Mouse (Mus musculus) bone marrow, adult 2 months (tissue): ENCODE measurements around the gene 4930556J24Rik. TPM values are rescaled to one million over a fixed set of nuclear protein-coding genes. Genes with fewer than 3 reads are reported as not detected.

Experiments used
- H3K27ac ChIP-seq: fragments of 200-500 bp; 2 replicates; pipeline ENCODE4 v1.5.1; 2012; ENCODE audit warnings: low read depth, mild to moderate bottlenecking, control low read depth, inconsistent platforms, low read length; ENCODE audit not compliant: control insufficient read depth, poor library complexity, insufficient read depth
- H3K4me1 ChIP-seq: fragments of 200-500 bp; 2 replicates; pipeline ENCODE4 v1.6.1; 2011; ENCODE audit warnings: low read length; ENCODE audit not compliant: control insufficient read depth, insufficient read depth
- H3K4me3 ChIP-seq: fragments of 200-500 bp; replicated peaks from 2 replicates; pipeline ENCODE3; 2011; ENCODE audit warnings: mild to moderate bottlenecking, low read depth, low read length, control low read depth; ENCODE audit not compliant: control insufficient read depth
- CTCF ChIP-seq: fragments of 200-500 bp; IDR thresholded peaks from 2 replicates; pipeline ENCODE4 v1.5.1; 2011; ENCODE audit warnings: low read length, control low read depth; ENCODE audit not compliant: control insufficient read depth, insufficient read depth
- POLR2A ChIP-seq: fragments of 200-500 bp; IDR thresholded peaks from 2 replicates; pipeline ENCODE4 v1.6.1; 2011; ENCODE audit warnings: low read depth, mild to moderate bottlenecking, control low read depth, low read length, borderline replicate concordance; ENCODE audit not compliant: control insufficient read depth
- WGBS: fragments of 180-500 bp; shearing (Covaris S2); methylation state at CpG from one replicate; pipeline ENCODE4 v1.1.7; 2018; 5-methylcytosine and 5-hydroxymethylcytosine counted together
- polyA plus RNA-seq: library from polyadenylated mRNA; stranded (reverse); fragments of >200 nt; gene quantifications from 2 replicates; pipeline ENCODE4 v1.2.4, GENCODE M21; 2011; ENCODE audit warnings: low replicate concordance; ENCODE audit not compliant: missing spikeins, insufficient read depth, insufficient read length

Gene 4930556J24Rik
- polyA plus RNA-seq, 1 experiment: not detected

DNA sequence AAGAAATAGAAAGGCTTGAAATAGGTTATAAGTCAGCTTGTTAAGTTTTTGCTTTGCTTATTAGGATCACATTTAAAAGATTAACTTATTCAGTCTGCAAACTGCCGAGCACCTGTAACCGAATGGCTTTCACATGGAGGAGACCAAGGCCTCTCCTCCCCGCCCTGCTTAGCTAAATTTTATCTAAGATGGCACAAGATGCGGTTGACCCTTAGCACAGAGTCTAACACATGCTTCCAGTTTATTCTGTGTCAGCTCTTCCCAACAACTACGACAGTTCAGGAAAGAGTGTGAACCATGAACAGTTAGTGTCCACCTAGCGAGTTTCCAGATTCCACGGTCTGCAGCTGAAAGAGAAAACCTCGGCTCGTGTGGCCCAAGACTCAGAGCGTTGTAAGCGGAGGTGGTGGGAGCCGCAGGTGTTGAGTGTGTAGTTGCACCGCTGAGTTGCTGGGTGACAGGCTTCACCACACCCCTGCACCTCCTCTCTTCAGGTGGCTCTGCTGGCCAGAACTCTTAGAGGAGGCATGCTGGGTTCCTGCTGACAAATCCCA is 39.2 kb downstream of the 4930556J24Rik start:
- no peak for TF ChIP-seq CTCF
- TF ChIP-seq POLR2A: no peak
- 86% methylated on average over 13 of the region's 13 CpGs for WGBS
- H3K4me1 ChIP-seq: no peaks in the 10 kb centered on the region
- no peak overlapping the region for H3K4me3 ChIP-seq
- H3K27ac ChIP-seq: no peak overlapping the region

GRCm38 (mm10) chr11:3936318-3936717 is 40.3 kb downstream of the 4930556J24Rik start:
- TF ChIP-seq CTCF: no peak
- TF ChIP-seq POLR2A: no peak
- 76% methylated on average over 3 of the region's 3 CpGs for WGBS
- Histone ChIP-seq H3K27ac (no peak overlapping the region), H3K4me1 (no peaks in the 10 kb centered on the region), H3K4me3 (no peak overlapping the region)

GRCm38 (mm10) chr11:3935135-3935534 is 41.4 kb downstream of the 4930556J24Rik start:
- no peak for TF ChIP-seq CTCF
- no peak for TF ChIP-seq POLR2A
- no peaks in the 10 kb centered on the region for H3K4me1 ChIP-seq
- no peak overlapping the region for H3K4me3 ChIP-seq
- WGBS: 72% methylated on average over 4 of the region's 4 CpGs
- no peak overlapping the region for H3K27ac ChIP-seq

DNA sequence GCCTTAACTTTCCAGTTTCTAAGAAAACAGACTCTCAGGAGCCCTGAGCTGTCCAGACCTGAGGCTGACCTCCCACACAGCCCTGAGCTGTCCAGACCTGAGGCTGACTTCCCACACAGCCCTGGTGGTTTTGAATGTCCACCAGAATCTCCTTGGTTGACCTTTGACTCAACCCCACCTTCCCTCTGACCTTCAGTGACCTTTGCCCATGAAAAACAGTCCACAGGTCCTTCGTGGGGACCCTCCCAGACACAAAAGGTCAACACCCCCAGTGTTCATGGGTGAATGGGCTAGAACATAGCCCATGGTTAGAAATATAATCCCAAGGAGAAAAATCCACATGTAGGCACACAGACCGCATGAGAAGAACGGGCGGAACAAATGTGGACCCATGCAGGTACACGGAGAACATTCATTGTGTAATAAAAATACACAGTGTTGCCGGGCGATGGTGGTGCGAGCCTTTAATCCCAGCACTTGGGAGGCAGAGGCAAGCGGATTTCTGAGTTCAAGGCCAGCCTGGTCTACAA is 42.8 kb downstream of the 4930556J24Rik start:
- H3K4me1 ChIP-seq: no peaks in the 10 kb centered on the region; the same call in 1 of the 2 replicates
- no peak overlapping the region for H3K27ac ChIP-seq
- WGBS: 81% methylated on average over 9 of the region's 9 CpGs
- no peak for TF ChIP-seq POLR2A
- TF ChIP-seq CTCF: no peak
- H3K4me3 ChIP-seq: no peak overlapping the region

DNA sequence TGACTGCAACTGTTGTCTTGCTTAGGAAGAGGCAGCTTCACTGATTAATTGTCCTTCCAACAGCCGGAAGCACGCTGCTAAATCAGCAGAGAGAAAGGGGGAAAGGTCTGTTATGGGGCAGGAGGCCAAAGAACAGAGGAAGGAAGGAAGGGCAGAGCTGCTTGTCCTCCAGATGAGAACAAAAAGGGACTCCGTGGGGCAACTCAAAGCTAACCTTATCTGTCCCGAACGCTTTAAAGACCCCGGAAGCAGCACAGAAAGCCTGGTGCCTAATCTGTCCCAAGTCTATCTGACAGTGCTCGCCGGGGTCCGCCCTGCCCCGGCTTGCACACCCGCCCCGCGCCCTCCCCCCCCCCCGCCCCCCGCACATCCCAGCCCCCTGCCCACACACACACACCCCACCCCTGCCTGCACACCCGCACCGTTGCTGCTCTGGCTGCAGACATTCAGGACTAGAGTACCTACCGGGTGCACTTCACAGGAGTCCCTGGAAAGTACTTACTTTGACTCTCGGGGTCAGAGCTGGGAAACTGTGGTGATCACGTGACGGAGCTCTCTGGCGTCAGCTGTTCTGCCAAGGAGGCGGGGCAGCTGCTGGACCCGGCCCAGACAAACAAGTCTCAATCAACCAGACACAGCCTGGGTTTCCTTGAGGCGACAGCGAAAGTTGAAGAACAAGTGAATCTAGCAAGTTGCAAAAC is 44.9 kb downstream of the 4930556J24Rik start, which contains the start of gene Tcn2:
Tcn2 (minus strand) TSS at position 649 of the 701 bp plus-strand sequence.
- peak within 1 kb of the TSS; percentile 50 for H3K27ac ChIP-seq
- peak within 1 kb of the TSS; percentile 76 for H3K4me3 ChIP-seq
- WGBS: under 1% methylated on average over 23 of the region's 26 CpGs
- H3K4me1 ChIP-seq: no peaks in the 10 kb centered on the region; the same call in 1 of the 2 replicates
- TF ChIP-seq POLR2A (no peak), CTCF (no peak)

GRCm38 (mm10) chr11:3930931-3931330 is 45.6 kb downstream of the 4930556J24Rik start:
- H3K4me1 ChIP-seq: no peaks in the 10 kb centered on the region; the same call in 1 of the 2 replicates
- 58% methylated on average over 6 of the region's 6 CpGs for WGBS
- H3K4me3 ChIP-seq: peak overlapping the region; percentile 76
- TF ChIP-seq POLR2A (no peak), CTCF (no peak)
- H3K27ac ChIP-seq: peak overlapping the region; percentile 50; the same call in 1 of the 2 replicates

GRCm38 (mm10) chr11:3930019-3930418 is 46.6 kb downstream of the 4930556J24Rik start:
- H3K4me3 ChIP-seq: peak overlapping the region; percentile 63
- peak overlapping the region; percentile 66 for H3K27ac ChIP-seq
- 11% methylated on average over 4 of the region's 4 CpGs for WGBS
- TF ChIP-seq POLR2A (no peak), CTCF (no peak)
- H3K4me1 ChIP-seq: no peaks in the 10 kb centered on the region; the same call in 1 of the 2 replicates

DNA sequence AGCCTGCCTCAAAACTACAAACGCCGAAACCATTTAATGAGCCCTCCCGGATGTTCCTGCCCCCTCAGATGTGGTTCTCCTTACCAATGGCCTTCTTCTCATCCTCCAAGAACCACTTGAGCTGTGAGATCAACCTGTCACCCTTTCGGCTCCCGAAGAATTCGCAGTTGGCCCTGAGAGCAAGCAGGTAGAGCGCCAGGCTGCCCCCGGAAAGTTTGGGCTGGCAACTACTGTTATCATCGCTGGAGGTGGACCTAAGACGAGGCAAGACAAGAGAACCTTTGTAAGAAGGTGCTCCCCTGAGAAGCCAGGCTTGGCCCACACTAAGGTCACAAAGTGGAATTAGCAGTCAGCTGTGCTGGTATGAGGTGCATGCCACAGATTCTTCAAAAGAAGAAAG is 50.7 kb downstream of the 4930556J24Rik start:
- H3K4me3 ChIP-seq: no peak overlapping the region
- no peak overlapping the region for H3K27ac ChIP-seq
- TF ChIP-seq CTCF (no peak), POLR2A (no peak)
- H3K4me1 ChIP-seq: no peaks in the 10 kb centered on the region; the same call in 1 of the 2 replicates
- 90% methylated on average over 10 of the region's 10 CpGs for WGBS

- Histone ChIP-seq H3K4me3 (no peak overlapping the region), H3K27ac (no peak overlapping the region), H3K4me1 (no peaks in the 10 kb centered on the region)
- 78% methylated on average over 6 of the region's 6 CpGs for WGBS
- TF ChIP-seq POLR2A: no peak
- no peak for TF ChIP-seq CTCF
Measured at GRCm38 (mm10) chr11:3922731-3923130, 53.8 kb downstream of the 4930556J24Rik start.
